Mouse (Mus musculus) central nervous system, embryonic 11.5 days (tissue): ENCODE results near the gene Trpm5. TPM values are rescaled to one million over a fixed set of nuclear protein-coding genes. Genes with fewer than 3 reads are reported as not detected.

ENCODE experiments used
- polyA plus RNA-seq: library from polyadenylated mRNA; depleted of rRNA; stranded (reverse); fragments of >200 nt; gene quantifications from 2 replicates; pipeline ENCODE4 v1.2.3, GENCODE M21; 2012; rRNA removed

Trpm5 gene
- 0.83 and 2.5 TPM in 2 replicates for polyA plus RNA-seq

GRCm38 (mm10) chr7:143094592-143095553, at the start of gene Trpm5:
Gene Trpm5 (minus strand): TSS chr7:143094642.

GRCm38 (mm10) chr7:143106062-143106461, 11.6 kb upstream of the Trpm5 start, which contains the start of gene Kcnq1:
Gene Kcnq1 (plus strand): TSS chr7:143106362.

GRCm38 (mm10) chr7:143068882-143069591, 25.4 kb downstream of the Trpm5 start, which contains the start of gene Tssc4:
Gene Tssc4 (plus strand): TSS chr7:143069249.

GRCm38 (mm10) chr7:143052626-143053007, 41.8 kb downstream of the Trpm5 start, which contains the start of gene Cd81:
Gene Cd81 (plus strand): TSS chr7:143052739.

Other genes starting within 250 kb of the Trpm5 start
- 7.0 and 7.1 TPM in 2 replicates for gene Th, start 163.5 kb downstream of the Trpm5 start, polyA plus RNA-seq
- 0.46 and 0.62 TPM in 2 replicates for gene Ascl2, start 125.4 kb downstream of the Trpm5 start, polyA plus RNA-seq
- 6.1 and 6.4 TPM in 2 replicates for gene Tspan32, start 89.6 kb downstream of the Trpm5 start, polyA plus RNA-seq
- 141 and 240 TPM in 2 replicates for gene Cd81, start 41.9 kb downstream of the Trpm5 start, polyA plus RNA-seq
- gene Tssc4, start 25.4 kb downstream of the Trpm5 start, polyA plus RNA-seq, result 105 and 131 TPM in 2 replicates
- 1.1 and 2.1 TPM in 2 replicates for gene Kcnq1, start 11.7 kb upstream of the Trpm5 start, polyA plus RNA-seq